Mouse (Mus musculus) midbrain, embryonic 14.5 days (tissue): ENCODE measurements around the gene Tmigd3. TPM values are rescaled to one million over a fixed set of nuclear protein-coding genes. Genes with fewer than 3 reads are reported as not detected.

Experiments
- ATAC-seq: fragments of 200-750 bp; cut with Nextera tagmentation; 2 replicates; pipeline ENCODE4 v1.8.0; 2017; ENCODE audit warnings: moderate number of reproducible peaks, moderate library complexity; ENCODE audit not compliant: low FRiP score, low TSS enrichment
- DNase-seq: peaks from one replicate; pipeline ENCODE4 v3.0.0-alpha.2; 2015
- H3K27ac ChIP-seq: fragments of 300-500 bp; sonication (generic); replicated peaks from 2 replicates; pipeline ENCODE4 v1.5.1; 2014; ENCODE audit warnings: mild to moderate bottlenecking, low read depth, low read length, moderate library complexity
- H3K27me3 ChIP-seq: fragments of 300-500 bp; sonication (generic); 2 replicates; pipeline ENCODE4 v1.6.1; 2014; ENCODE audit warnings: low read length, control low read depth, mixed read lengths; ENCODE audit not compliant: control insufficient read depth, insufficient read depth
- H3K36me3 ChIP-seq: fragments of 300-500 bp; sonication (generic); 2 replicates; pipeline ENCODE4 v1.6.1; 2014; ENCODE audit warnings: low read length, control low read depth; ENCODE audit not compliant: control insufficient read depth, insufficient read depth
- H3K4me1 ChIP-seq: fragments of 300-500 bp; sonication (generic); 2 replicates; pipeline ENCODE4 v1.6.1; 2014; ENCODE audit warnings: mild to moderate bottlenecking, antibody characterized with exemption, low read length, control low read depth; ENCODE audit not compliant: control insufficient read depth, insufficient read depth
- H3K4me2 ChIP-seq: fragments of 300-500 bp; sonication (generic); 2 replicates; pipeline ENCODE4 v1.6.1; 2014; ENCODE audit warnings: mild to moderate bottlenecking, low read length, moderate library complexity
- H3K4me3 ChIP-seq: fragments of 300-500 bp; sonication (generic); replicated peaks from 2 replicates; pipeline ENCODE4 v1.5.1; 2014; ENCODE audit warnings: low read depth, low read length
- H3K9ac ChIP-seq: fragments of 300-500 bp; sonication (generic); replicated peaks from 2 replicates; pipeline ENCODE4 v1.6.1; 2014; ENCODE audit warnings: mild to moderate bottlenecking, low read length, moderate library complexity
- H3K9me3 ChIP-seq: fragments of 300-500 bp; sonication (generic); 2 replicates; pipeline ENCODE4 v1.6.1; 2016; ENCODE audit warnings: low read length, control low read depth, mixed read lengths; ENCODE audit not compliant: control insufficient read depth
- WGBS: fragments of 180-500 bp; shearing (Covaris S2); extraction: QIAGEN DNeasy Blood & Tissue Kit; methylation state at CpG from one replicate; pipeline ENCODE4 v1.1.7; 2014; 5-methylcytosine and 5-hydroxymethylcytosine counted together
- polyA plus RNA-seq: library from polyadenylated mRNA; unstranded; fragments of >200 nt; fragmentation: Nextera tagmentation; extraction: Ambion mirVana; gene quantifications from 2 replicates; pipeline ENCODE4 v1.2.1, GENCODE M21; 2014

The Tmigd3 gene
- polyA plus RNA-seq, 1 experiment from 2014 or later, result not detected

- no peaks in the 10 kb centered on the region for H3K4me1 ChIP-seq
- no peak overlapping the region for H3K27ac ChIP-seq
- H3K4me2 ChIP-seq, result no peak overlapping the region
- no peak for ATAC-seq
- WGBS, result 88% methylated on average over 3 of the region's 3 CpGs
- no peaks in the 10 kb centered on the region for H3K27me3 ChIP-seq
- H3K9me3 ChIP-seq, result no peaks in the 10 kb centered on the region
- no peak overlapping the region for H3K9ac ChIP-seq
- H3K36me3 ChIP-seq, result no peaks in the 10 kb centered on the region
- no peak overlapping the region for H3K4me3 ChIP-seq
- DNase-seq, result no peak
These were observed 32.0 kb upstream of the Tmigd3 start for GRCm38 (mm10) chr3:105838655-105839054.

- no peaks in the 10 kb centered on the region for H3K9me3 ChIP-seq
- no peak overlapping the region for H3K9ac ChIP-seq
- WGBS, result 93% methylated on average over 4 of the region's 4 CpGs
- no peak for DNase-seq
- no peaks in the 10 kb centered on the region for H3K27me3 ChIP-seq
- no peak overlapping the region for H3K4me3 ChIP-seq
- H3K4me1 ChIP-seq, result no peaks in the 10 kb centered on the region
- no peak overlapping the region for H3K27ac ChIP-seq
- no peak for ATAC-seq
- no peak overlapping the region for H3K4me2 ChIP-seq
- no peaks in the 10 kb centered on the region for H3K36me3 ChIP-seq
These were observed 30.9 kb upstream of the Tmigd3 start for GRCm38 (mm10) chr3:105839836-105840235.

- H3K9me3 ChIP-seq, result no peaks in the 10 kb centered on the region
- no peaks in the 10 kb centered on the region for H3K27me3 ChIP-seq
- DNase-seq, result no peak
- no peak for ATAC-seq
- WGBS, result 80% methylated on average over 7 of the region's 7 CpGs
- H3K4me2 ChIP-seq, result no peak overlapping the region
- H3K4me1 ChIP-seq, result no peaks in the 10 kb centered on the region
- H3K27ac ChIP-seq, result no peak overlapping the region
- H3K4me3 ChIP-seq, result no peak overlapping the region
- no peaks in the 10 kb centered on the region for H3K36me3 ChIP-seq
- H3K9ac ChIP-seq, result no peak overlapping the region
These were observed 24.2 kb upstream of the Tmigd3 start for GRCm38 (mm10) chr3:105846294-105847069.

GRCm38 (mm10) chr3:105853781-105854180 lies 16.9 kb upstream of the Tmigd3 start:
- Histone ChIP-seq H3K36me3 (no peaks in the 10 kb centered on the region), H3K4me1 (no peaks in the 10 kb centered on the region), H3K4me2 (no peak overlapping the region), H3K9me3 (no peaks in the 10 kb centered on the region), H3K4me3 (no peak overlapping the region), H3K27me3 (no peaks in the 10 kb centered on the region), H3K27ac (no peak overlapping the region), H3K9ac (no peak overlapping the region)
- no peak for DNase-seq
- 86% methylated on average over 8 of the region's 8 CpGs for WGBS
- no peak for ATAC-seq

GRCm38 (mm10) chr3:105854786-105855185 lies 15.9 kb upstream of the Tmigd3 start:
- H3K27me3 ChIP-seq, result no peaks in the 10 kb centered on the region
- DNase-seq, result no peak
- no peak overlapping the region for H3K4me3 ChIP-seq
- no peak for ATAC-seq
- no peak overlapping the region for H3K4me2 ChIP-seq
- H3K4me1 ChIP-seq, result no peaks in the 10 kb centered on the region
- H3K9ac ChIP-seq, result no peak overlapping the region
- no peaks in the 10 kb centered on the region for H3K36me3 ChIP-seq
- H3K9me3 ChIP-seq, result no peaks in the 10 kb centered on the region
- no peak overlapping the region for H3K27ac ChIP-seq
- WGBS, result 77% methylated on average over 4 of the region's 4 CpGs

- Histone ChIP-seq H3K27ac (no peak overlapping the region), H3K9ac (no peak overlapping the region), H3K9me3 (no peaks in the 10 kb centered on the region), H3K4me3 (no peak overlapping the region), H3K4me1 (no peaks in the 10 kb centered on the region), H3K4me2 (no peak overlapping the region), H3K27me3 (no peaks in the 10 kb centered on the region), H3K36me3 (no peaks in the 10 kb centered on the region)
- ATAC-seq (no peak), DNase-seq (no peak)
- 79% methylated on average over 5 of the region's 5 CpGs for WGBS
These were observed 13.2 kb upstream of the Tmigd3 start for GRCm38 (mm10) chr3:105857513-105857912.

- ATAC-seq (no peak), DNase-seq (no peak)
- H3K9me3 ChIP-seq, result no peaks in the 10 kb centered on the region
- no peak overlapping the region for H3K4me3 ChIP-seq
- H3K27me3 ChIP-seq, result no peaks in the 10 kb centered on the region
- no peak overlapping the region for H3K9ac ChIP-seq
- H3K4me2 ChIP-seq, result no peak overlapping the region
- H3K4me1 ChIP-seq, result no peaks in the 10 kb centered on the region
- no peak overlapping the region for H3K27ac ChIP-seq
- H3K36me3 ChIP-seq, result no peaks in the 10 kb centered on the region
- WGBS, result 41% methylated on average over 7 of the region's 7 CpGs
These were observed 8.8 kb upstream of the Tmigd3 start for GRCm38 (mm10) chr3:105861747-105862366.

- Histone ChIP-seq H3K9me3 (no peaks in the 10 kb centered on the region), H3K4me3 (no peak overlapping the region), H3K4me2 (no peak overlapping the region), H3K36me3 (no peaks in the 10 kb centered on the region), H3K4me1 (no peaks in the 10 kb centered on the region), H3K27ac (no peak overlapping the region), H3K9ac (no peak overlapping the region), H3K27me3 (no peaks in the 10 kb centered on the region)
- DNase-seq (no peak), ATAC-seq (no peak)
- WGBS, result 81% methylated on average over 1 of the region's 1 CpGs
These were observed 6.6 kb upstream of the Tmigd3 start for GRCm38 (mm10) chr3:105864123-105864522.

GRCm38 (mm10) chr3:105865122-105865521 lies 5.6 kb upstream of the Tmigd3 start:
- H3K27ac ChIP-seq, result no peak overlapping the region
- H3K9ac ChIP-seq, result no peak overlapping the region
- H3K36me3 ChIP-seq, result no peaks in the 10 kb centered on the region
- no peaks in the 10 kb centered on the region for H3K27me3 ChIP-seq
- DNase-seq (no peak), ATAC-seq (no peak)
- H3K4me2 ChIP-seq, result no peak overlapping the region
- no peaks in the 10 kb centered on the region for H3K9me3 ChIP-seq
- no peaks in the 10 kb centered on the region for H3K4me1 ChIP-seq
- 86% methylated on average over 9 of the region's 9 CpGs for WGBS
- H3K4me3 ChIP-seq, result no peak overlapping the region
